Mouse (Mus musculus) heart, postnatal 14 days (tissue): Measurements from ENCODE around the gene Angptl4. TPM values are rescaled to one million over a fixed set of nuclear protein-coding genes. Genes with fewer than 3 reads are reported as not detected.
A peak's percentile ranks its signal among the peaks of the same experiment; 100 is the strongest.
"Not testable (repeated sequence)": the region's sequence is repeated elsewhere in the genome, so short reads cannot be mapped to it uniquely, and the experiment has no call there.

Source experiments
- DNase-seq, 2 experiments: peaks; one replicate each; pipeline ENCODE4 v3.0.0; 2021 to 2022
- intact Hi-C: fragments of 180-260 bp; cut with DNase I; formaldehyde crosslinking; loops from one replicate; pipeline ENCODE4 v1.15.1; 2025
- long read RNA-seq, 2 experiments: library from polyadenylated mRNA; stranded (forward); transcript quantifications; one replicate each; pipeline ENCODE4 v2.0.0; 2021
- total RNA-seq, 2 experiments: library from RNA; stranded (reverse); gene quantifications; 2 replicates each; pipeline ENCODE4 v1.2.3; 2021

The Angptl4 gene
- total RNA-seq, result 10 to 100 TPM; 20.5 to 31.6 TPM
- long read RNA-seq, experiment 1, transcript Angptl4-201 (7 exons, 3,308 nt), result major isoform, 55 of 58 reads
- long read RNA-seq, experiment 1, partial matches to known transcripts, result 1 of 58 reads
- long read RNA-seq, experiment 1, other reads (novel, unspliced or antisense), result 1 of 58 reads
- long read RNA-seq, experiment 2, transcript Angptl4-201 (7 exons, 3,308 nt), result major isoform, 59 of 64 reads
- long read RNA-seq, experiment 2, partial matches to known transcripts, result 2 of 64 reads
- long read RNA-seq, experiment 2, other reads (novel, unspliced or antisense), result 0 of 64 reads

- peak; percentile 78 to 86 for DNase-seq
- intact Hi-C loops, result no loop called here
Measured at GRCm38 (mm10) chr17:33781124-33781977, at the start of gene Angptl4. Gene Angptl4, minus strand, starts transcription at chr17:33781830.

- intact Hi-C loops, result no loop called here
- DNase-seq, result no peak
Measured at GRCm38 (mm10) chr17:33829561-33829960, 47.9 kb upstream of the Angptl4 start.

- peak; percentile 74 to 82 for DNase-seq
- intact Hi-C loops, result no loop called here
Measured at GRCm38 (mm10) chr17:33828892-33829291, 47.3 kb upstream of the Angptl4 start.

- peak; percentile 73 to 83 for DNase-seq
- intact Hi-C loops, result no loop called here
Measured at GRCm38 (mm10) chr17:33826850-33827249, 45.2 kb upstream of the Angptl4 start.

GRCm38 (mm10) chr17:33825462-33825861 lies 43.8 kb upstream of the Angptl4 start:
- no peak for DNase-seq
- intact Hi-C loops, result no loop called here

- intact Hi-C loops, DNase-seq: not testable (repeated sequence)
Measured at GRCm38 (mm10) chr17:33824997-33825330, 43.3 kb upstream of the Angptl4 start.

- DNase-seq, result peak; percentile 98 to 99
- intact Hi-C loops, result no loop called here
Measured at GRCm38 (mm10) chr17:33824084-33824996, 42.7 kb upstream of the Angptl4 start, which contains the start of the genes Rps28 and Ndufa7. Gene Rps28, minus strand, starts transcription at chr17:33824562. Gene Ndufa7, plus strand, starts transcription at chr17:33824572.

GRCm38 (mm10) chr17:33823171-33823570 lies 41.5 kb upstream of the Angptl4 start:
- intact Hi-C loops, result not testable (repeated sequence)

GRCm38 (mm10) chr17:33822436-33822959 lies 40.9 kb upstream of the Angptl4 start:
- no peak for DNase-seq
- intact Hi-C loops, result no loop called here

More at GRCm38 (mm10) chr17:33823171-33823570, 41.5 kb upstream of the Angptl4 start:
- DNase-seq, result not testable (repeated sequence)

- intact Hi-C loops, result no loop called here
- DNase-seq, result no peak
Measured at GRCm38 (mm10) chr17:33817969-33818643, 36.5 kb upstream of the Angptl4 start.

- intact Hi-C loops, result no loop called here
- DNase-seq, result peak; percentile 89 to 92
Measured at GRCm38 (mm10) chr17:33817184-33817968, 35.7 kb upstream of the Angptl4 start.

GRCm38 (mm10) chr17:33816612-33817011 lies 35.0 kb upstream of the Angptl4 start:
- DNase-seq, result no peak

GRCm38 (mm10) chr17:33815399-33815798 lies 33.8 kb upstream of the Angptl4 start:
- intact Hi-C loops, result no loop called here
- DNase-seq, result no peak

More at GRCm38 (mm10) chr17:33816612-33817011, 35.0 kb upstream of the Angptl4 start:
- intact Hi-C loops, result no loop called here

GRCm38 (mm10) chr17:33812990-33813389 lies 31.4 kb upstream of the Angptl4 start:
- DNase-seq, result peak; percentile 59 to 60

GRCm38 (mm10) chr17:33812475-33812874 lies 30.8 kb upstream of the Angptl4 start:
- DNase-seq, result peak in 1 of 2 experiments; percentile 30
- intact Hi-C loops, result no loop called here

More at GRCm38 (mm10) chr17:33812990-33813389, 31.4 kb upstream of the Angptl4 start:
- intact Hi-C loops, result no loop called here

- no peak for DNase-seq
- intact Hi-C loops, result no loop called here
Measured at GRCm38 (mm10) chr17:33811142-33811516, 29.5 kb upstream of the Angptl4 start.

GRCm38 (mm10) chr17:33810334-33811141 lies 28.9 kb upstream of the Angptl4 start, which contains the start of gene Kank3:
Gene Kank3, plus strand, starts transcription at chr17:33810519.
- peak; percentile 94 to 97 for DNase-seq
- intact Hi-C loops, result no loop called here

- intact Hi-C loops, result loop anchor here (10.0 kb wide), 1 partner anchor 273 kb away; no protein-coding TSS in a partner anchor
- DNase-seq, result no peak
Measured at GRCm38 (mm10) chr17:33808192-33808591, 26.6 kb upstream of the Angptl4 start.
